Mouse (Mus musculus) liver, postnatal 0 days (tissue): ENCODE results near the gene Dcaf7. TPM values are rescaled to one million over a fixed set of nuclear protein-coding genes. Genes with fewer than 3 reads are reported as not detected.
A peak's percentile ranks its signal among the peaks of the same experiment; 100 is the strongest.

Source experiments
- ATAC-seq: fragments of 200-750 bp; cut with Nextera tagmentation; 2 replicates; pipeline ENCODE4 v1.8.0; 2017; ENCODE audit warnings: mild to moderate bottlenecking, moderate library complexity
- DNase-seq: peaks from one replicate; pipeline ENCODE4 v3.0.0-alpha.2; 2016
- H3K27ac ChIP-seq: fragments of 300-500 bp; sonication (generic); 2 replicates; pipeline ENCODE4 v1.5.1; 2014; ENCODE audit warnings: antibody characterized with exemption, moderate library complexity, mild to moderate bottlenecking, low read depth
- H3K27me3 ChIP-seq: fragments of 300-500 bp; sonication (generic); 2 replicates; pipeline ENCODE4 v1.6.1; 2014; ENCODE audit warnings: low read length, control low read depth, mixed read lengths; ENCODE audit not compliant: insufficient read depth
- H3K36me3 ChIP-seq: fragments of 300-500 bp; sonication (generic); replicated peaks from 2 replicates; pipeline ENCODE4 v1.6.1; 2014; ENCODE audit warnings: mild to moderate bottlenecking, control low read depth, low read length, moderate library complexity, mixed read lengths; ENCODE audit not compliant: insufficient read depth
- H3K4me1 ChIP-seq: fragments of 300-500 bp; sonication (generic); 2 replicates; pipeline ENCODE4 v1.6.1; 2014; ENCODE audit warnings: antibody characterized with exemption, mild to moderate bottlenecking, control low read depth; ENCODE audit not compliant: insufficient read depth
- H3K4me2 ChIP-seq: fragments of 300-500 bp; sonication (generic); 2 replicates; pipeline ENCODE4 v1.6.1; 2014; ENCODE audit warnings: low read depth, mild to moderate bottlenecking, low read length, moderate library complexity, mixed read lengths
- H3K4me3 ChIP-seq: fragments of 300-500 bp; sonication (generic); 2 replicates; pipeline ENCODE4 v1.5.1; 2014; ENCODE audit warnings: low read depth, low read length
- H3K9ac ChIP-seq: fragments of 300-500 bp; sonication (generic); replicated peaks from 2 replicates; pipeline ENCODE4 v1.6.1; 2014; ENCODE audit warnings: mild to moderate bottlenecking, moderate library complexity
- H3K9me3 ChIP-seq: fragments of 300-500 bp; sonication (generic); 2 replicates; pipeline ENCODE4 v1.6.1; 2016; ENCODE audit warnings: mild to moderate bottlenecking, control low read depth, low read length, mixed read lengths
- CTCF ChIP-seq: sonication (generic); IDR thresholded peaks from 2 replicates; pipeline ENCODE4 v1.5.1; 2016; ENCODE audit warnings: antibody characterized with exemption, low read depth
- EP300 ChIP-seq: IDR thresholded peaks from 2 replicates; pipeline ENCODE4 v1.6.1; 2016; ENCODE audit warnings: antibody characterized with exemption, low read depth, mild to moderate bottlenecking
- WGBS: fragments of 180-500 bp; shearing (Covaris S2); extraction: QIAGEN DNeasy Blood & Tissue Kit; methylation state at CpG from one replicate; pipeline ENCODE4 v1.1.7; 2014; ENCODE audit not compliant: insufficient replicate concordance; 5-methylcytosine and 5-hydroxymethylcytosine counted together
- polyA plus RNA-seq: library from polyadenylated mRNA; unstranded; fragments of >200 nt; fragmentation: Nextera tagmentation; extraction: Ambion mirVana; gene quantifications from 2 replicates; pipeline ENCODE4 v1.2.1, GENCODE M21; 2015

Dcaf7 gene
- polyA plus RNA-seq, 1 experiment from 2014 or later: 20.6 TPM

GRCm38 (mm10) chr11:106046584-106046983 is 9.9 kb downstream of the Dcaf7 start:
- peaks cover 34% of the 10 kb centered on the region for H3K36me3 ChIP-seq
- peak overlapping the region; percentile 40 for H3K4me2 ChIP-seq
- H3K27ac ChIP-seq: peak overlapping the region; percentile 53

GRCm38 (mm10) chr11:106053921-106054320 is 17.2 kb downstream of the Dcaf7 start:
- peak overlapping the region; percentile 72 for H3K27ac ChIP-seq
- 56% methylated on average over 2 of the region's 2 CpGs for WGBS
- H3K4me3 ChIP-seq: no peak overlapping the region
- H3K9ac ChIP-seq: no peak overlapping the region
- no peak overlapping the region for H3K4me2 ChIP-seq
- H3K9me3 ChIP-seq: no peaks in the 10 kb centered on the region
- peaks cover 81% of the 10 kb centered on the region for H3K36me3 ChIP-seq
- no peaks in the 10 kb centered on the region for H3K27me3 ChIP-seq
- DNase-seq (no peak), ATAC-seq (peak; percentile 74)
- no peak for TF ChIP-seq CTCF
- TF ChIP-seq EP300: no peak
- peaks cover 20% of the 10 kb centered on the region for H3K4me1 ChIP-seq

More at GRCm38 (mm10) chr11:106046584-106046983, 9.9 kb downstream of the Dcaf7 start:
- TF ChIP-seq EP300 (no peak), CTCF (no peak)
- Histone ChIP-seq H3K4me1 (peaks cover 13% of the 10 kb centered on the region; the same call in 1 of the 2 replicates), H3K9ac (no peak overlapping the region), H3K9me3 (no peaks in the 10 kb centered on the region), H3K4me3 (no peak overlapping the region), H3K27me3 (no peaks in the 10 kb centered on the region)
- DNase-seq: no peak
- WGBS: 65% methylated on average over 9 of the region's 9 CpGs
- ATAC-seq: peak; percentile 73; the same call in 1 of the 2 replicates

- ATAC-seq (no peak), DNase-seq (no peak)
- H3K4me1 ChIP-seq: peaks cover 20% of the 10 kb centered on the region
- H3K4me2 ChIP-seq: no peak overlapping the region; the same call in 1 of the 2 replicates
- no peaks in the 10 kb centered on the region for H3K27me3 ChIP-seq
- WGBS: 61% methylated on average over 8 of the region's 8 CpGs
- no peaks in the 10 kb centered on the region for H3K9me3 ChIP-seq
- no peak overlapping the region for H3K4me3 ChIP-seq
- peak overlapping the region; percentile 72 for H3K27ac ChIP-seq
- peaks cover 82% of the 10 kb centered on the region for H3K36me3 ChIP-seq
- H3K9ac ChIP-seq: no peak overlapping the region
- no peak for TF ChIP-seq CTCF
- TF ChIP-seq EP300: no peak
Measured at GRCm38 (mm10) chr11:106054600-106054999, 17.9 kb downstream of the Dcaf7 start.

- DNase-seq (no peak), ATAC-seq (no peak)
- WGBS: 61% methylated on average over 6 of the region's 6 CpGs
- H3K4me2 ChIP-seq: no peak overlapping the region
- H3K4me3 ChIP-seq: no peak overlapping the region
- H3K36me3 ChIP-seq: peaks cover 80% of the 10 kb centered on the region
- H3K27me3 ChIP-seq: no peaks in the 10 kb centered on the region
- H3K4me1 ChIP-seq: peaks cover 20% of the 10 kb centered on the region
- no peak overlapping the region for H3K9ac ChIP-seq
- no peak overlapping the region for H3K27ac ChIP-seq
- no peaks in the 10 kb centered on the region for H3K9me3 ChIP-seq
- TF ChIP-seq EP300: no peak
- no peak for TF ChIP-seq CTCF
Measured at GRCm38 (mm10) chr11:106055341-106055740, 18.7 kb downstream of the Dcaf7 start.

- H3K4me1 ChIP-seq: peaks cover 20% of the 10 kb centered on the region
- H3K36me3 ChIP-seq: peaks cover 66% of the 10 kb centered on the region
- H3K4me2 ChIP-seq: peak overlapping the region; percentile 44
- DNase-seq (no peak), ATAC-seq (peak; percentile 80)
- H3K9me3 ChIP-seq: no peaks in the 10 kb centered on the region
- H3K27me3 ChIP-seq: no peaks in the 10 kb centered on the region
- H3K9ac ChIP-seq: no peak overlapping the region
- no peak for TF ChIP-seq CTCF
- TF ChIP-seq EP300: peak; percentile 92
- no peak overlapping the region for H3K4me3 ChIP-seq
- WGBS: 39% methylated on average over 8 of the region's 8 CpGs
- H3K27ac ChIP-seq: peak overlapping the region; percentile 67
Measured at GRCm38 (mm10) chr11:106056819-106057491, 20.3 kb downstream of the Dcaf7 start.

- H3K9ac ChIP-seq: no peak overlapping the region
- H3K27me3 ChIP-seq: no peaks in the 10 kb centered on the region
- no peak overlapping the region for H3K4me3 ChIP-seq
- H3K4me2 ChIP-seq: no peak overlapping the region
- H3K4me1 ChIP-seq: peaks cover 20% of the 10 kb centered on the region
- 79% methylated on average over 8 of the region's 8 CpGs for WGBS
- no peaks in the 10 kb centered on the region for H3K9me3 ChIP-seq
- peaks cover 57% of the 10 kb centered on the region for H3K36me3 ChIP-seq
- no peak overlapping the region for H3K27ac ChIP-seq
- TF ChIP-seq CTCF: no peak
- no peak for TF ChIP-seq EP300
- ATAC-seq (no peak), DNase-seq (no peak)
Measured at GRCm38 (mm10) chr11:106058020-106058419, 21.3 kb downstream of the Dcaf7 start.
